Mouse (Mus musculus): ENCODE results near the gene Etl4.

DNA sequence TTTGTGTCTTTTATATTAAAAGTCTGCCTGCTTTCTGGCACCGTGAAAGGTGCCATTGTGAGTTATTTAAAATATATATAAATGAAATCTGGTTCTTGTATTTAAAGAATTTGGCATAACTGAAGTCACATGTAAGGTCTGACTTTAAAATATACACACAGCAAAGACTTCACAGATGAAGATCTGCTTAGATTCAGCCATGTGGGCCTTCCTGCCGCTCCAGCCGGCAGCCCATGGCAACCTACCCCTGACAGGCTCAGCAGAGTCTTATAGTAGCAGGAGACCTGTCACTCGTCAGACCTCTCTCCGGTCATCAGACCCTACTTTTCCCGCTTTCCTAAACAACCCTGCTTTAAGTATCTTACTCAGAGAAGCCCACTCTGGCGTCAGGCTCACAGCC, 769.2 kb downstream of the Etl4 start:
- TF ChIP-seq CTCF (IDR thresholded peaks at IDR 0.05; ENCODE audit: low read depth) (no peak), EP300 (IDR thresholded peaks at IDR 0.05; ENCODE audit: low read depth) (no peak)

Measured in liver, postnatal 0 days (tissue).